Mouse (Mus musculus) central nervous system, embryonic 11.5 days (tissue): ENCODE data around the gene Afap1. TPM values are rescaled to one million over a fixed set of nuclear protein-coding genes. Genes with fewer than 3 reads are reported as not detected.

Experiments used
- polyA plus RNA-seq: library from polyadenylated mRNA; depleted of rRNA; stranded (reverse); fragments of >200 nt; gene quantifications from 2 replicates; pipeline ENCODE4 v1.2.3, GENCODE M21; 2012; rRNA removed

Afap1 gene
- polyA plus RNA-seq: 41.8 and 42.1 TPM in 2 replicates

GRCm38 (mm10) chr5:35893093-35893804 is at the start of gene Afap1:
Afap1 (plus strand) TSS chr5:35893319.

Other genes with a start within 250 kb of the Afap1 start
- 3.6 and 4.1 TPM in 2 replicates for gene Htra3, start 213.5 kb upstream of the Afap1 start, polyA plus RNA-seq
- 2.0 and 2.1 TPM in 2 replicates for gene Sh3tc1, start 153.3 kb upstream of the Afap1 start, polyA plus RNA-seq
- gene Ablim2, start 135.4 kb upstream of the Afap1 start, polyA plus RNA-seq: 0.58 and 0.98 TPM in 2 replicates